Mouse (Mus musculus) urinary bladder, postnatal 4 days (tissue): ENCODE measurements around the gene Retreg3.
A peak's percentile ranks its signal among the peaks of the same experiment; 100 is the strongest.

Experiments
- DNase-seq, 2 experiments: peaks; one replicate each; pipeline ENCODE4 v3.0.0; 2021 to 2022; ENCODE audit warnings: low spot score in 2 of 2

Gene Retreg3

GRCm38 (mm10) chr11:101052751-101053473, 66.8 kb downstream of the Retreg3 start:
- DNase-seq, result peak in 1 of 2 experiments; percentile 74

DNA sequence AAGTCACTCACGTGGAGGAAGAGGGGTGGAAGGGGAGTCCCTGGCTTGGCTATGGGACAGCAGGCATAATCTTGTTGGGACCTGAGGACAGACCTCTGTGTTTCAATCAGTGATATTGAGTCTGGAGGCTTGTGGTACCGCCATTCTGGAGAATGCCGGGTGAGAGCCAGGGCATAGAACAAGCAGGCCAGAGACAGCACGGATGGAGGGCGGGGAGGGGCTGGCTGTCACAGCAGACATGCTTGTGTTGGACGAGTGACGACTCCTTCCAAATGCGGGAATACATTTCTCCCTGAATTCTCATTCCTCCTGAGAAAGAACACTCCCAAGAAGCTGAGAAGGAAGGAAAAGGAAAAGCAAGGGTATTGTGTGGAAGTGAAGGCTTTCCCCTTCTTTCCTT, 68.1 kb downstream of the Retreg3 start:
- DNase-seq, result no peak

GRCm38 (mm10) chr11:101051051-101051493, 68.6 kb downstream of the Retreg3 start:
- no peak for DNase-seq

- DNase-seq, result no peak
Measured at GRCm38 (mm10) chr11:101050359-101050758, 69.3 kb downstream of the Retreg3 start.

- DNase-seq, result no peak
Measured at GRCm38 (mm10) chr11:101047502-101047901, 72.2 kb downstream of the Retreg3 start.

- no peak for DNase-seq
Measured at GRCm38 (mm10) chr11:101046440-101046839, 73.3 kb downstream of the Retreg3 start.
